Mouse (Mus musculus): ENCODE data around the gene C8a.

GRCm38 (mm10) chr4:104864397-104864796 is 11.8 kb downstream of the C8a start:
- TF ChIP-seq CTCF (IDR thresholded peaks at IDR 0.05; ENCODE audit: borderline replicate concordance, extremely low read depth, insufficient read depth, insufficient read length) = no peak
- TF ChIP-seq POLR2A (IDR thresholded peaks at IDR 0.05; ENCODE audit: borderline replicate concordance, extremely low read depth, insufficient read depth, insufficient read length, poor library complexity, severe bottlenecking) = no peak
